Mouse (Mus musculus) E14TG2a.4 (cell line): ENCODE data around the gene Prpf38b.

Experiments
- CTCF ChIP-seq: conservative IDR thresholded peaks from 2 replicates; pipeline ENCODE4 v1.5.1; 2014; ENCODE audit warnings: low read length
- NANOG ChIP-seq: IDR thresholded peaks from 2 replicates; pipeline ENCODE4 v1.6.1; 2014; ENCODE audit warnings: borderline replicate concordance, low read length, mixed read lengths
- POU5F1 ChIP-seq: IDR thresholded peaks from 2 replicates; pipeline ENCODE4 v1.6.1; 2014; ENCODE audit warnings: low read length, borderline replicate concordance

DNA sequence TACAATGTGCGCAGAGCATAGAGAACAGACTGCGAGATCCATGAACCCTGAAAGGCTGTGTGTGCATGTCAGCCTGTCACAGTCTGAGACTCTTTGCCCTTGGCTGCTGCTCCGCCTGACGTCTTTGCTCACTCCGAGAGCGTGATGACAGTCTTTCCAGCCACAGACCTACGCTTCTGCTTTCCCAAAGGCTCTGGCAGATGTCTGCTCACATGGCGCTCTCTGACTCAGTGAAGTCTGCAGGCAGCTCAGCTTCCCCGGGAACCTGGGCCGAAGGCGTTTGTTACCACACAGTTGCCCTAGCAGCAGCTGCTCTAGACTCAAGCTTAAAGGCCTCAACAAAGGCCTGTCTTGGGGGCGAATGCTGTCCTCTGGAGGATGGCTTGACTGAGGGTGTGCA, 56.2 kb downstream of the Prpf38b start:
- no peak for TF ChIP-seq CTCF
- TF ChIP-seq NANOG = no peak
- TF ChIP-seq POU5F1 = no peak
